ENCODE assay signal across 8 mouse cellular contexts in genomic region chr2:152332101-152332825, GRCm38 (mm10). TPM values are rescaled to one million over a fixed set of nuclear protein-coding genes. Genes with fewer than 3 reads are reported as not detected.
DNase-seq lines count a peak whose midpoint lies in the region; ATAC-seq and TF ChIP-seq lines count a peak whose summit lies in the region.

Gene Rbck1 (minus strand): TSS chr2:152332653.

- H3K4me1 ChIP-seq in MEL (ENCODE audit: control insufficient read depth in 1 of 2, insufficient read depth in 2 of 2, low read length in 2 of 2) = peaks cover 23 to 41% of the 10 kb centered on the region in 2 experiments
- peaks cover 15% of the 10 kb centered on the region for H3K4me1 ChIP-seq in lung, embryonic 16.5 days (replicated peaks; ENCODE audit: control insufficient read depth, insufficient read depth, low read length)

- TF ChIP-seq CTCF in MEL (IDR thresholded peaks at IDR 0.05 in 2 of 3, conservative IDR thresholded peaks at IDR 0.05 in 1 of 3; ENCODE audit: control insufficient read depth in 1 of 3, insufficient read depth in 1 of 3, low read depth in 2 of 3, low read length in 3 of 3, poor library complexity in 1 of 3, severe bottlenecking in 1 of 3) = peak in 1 of 3 experiments; percentile 28; a peak in 2 of 6 replicates

- no peaks in the 10 kb centered on the region for H3K27me3 ChIP-seq in MEL (ENCODE audit: control insufficient read depth in 1 of 2, insufficient read depth in 2 of 2, low read length in 2 of 2)
- no peaks in the 10 kb centered on the region for H3K27me3 ChIP-seq in lung, embryonic 16.5 days (ENCODE audit: control insufficient read depth, insufficient read depth, low read depth, low read length)

- WGBS in lung, embryonic 16.5 days = under 1% methylated on average over 54 of the region's 54 CpGs

- H3K79me2 ChIP-seq in MEL (ENCODE audit: control insufficient read depth, insufficient read depth, low read length, poor library complexity) = peaks cover 28% of the 10 kb centered on the region

- peak; percentile 93 for DNase-seq in MEL (ENCODE audit: low read depth, low spot score)
- DNase-seq in cerebellum, adult 18-20 months = peak; percentile 89
- peak; percentile 90 for DNase-seq in forelimb bud, embryonic 11.5 days (ENCODE audit: low read depth, low spot score)
- peak; percentile 73 for DNase-seq in layer of hippocampus, adult 9-10 months (ENCODE audit: low spot score)
- peak; percentile 73 for DNase-seq in ovary, postnatal 10 days (ENCODE audit: low spot score)
- peak; percentile 80 to 84 for DNase-seq in thymus, postnatal 10 days (ENCODE audit: low spot score in 2 of 2)

- TF ChIP-seq EP300 in MEL (IDR thresholded peaks at IDR 0.05; ENCODE audit: low read depth in 1 of 2, low read length in 2 of 2) = no peak

- peak; percentile 44 to 81; a peak in 3 of 4 replicates for TF ChIP-seq POLR2A in MEL (IDR thresholded peaks at IDR 0.05; ENCODE audit: control insufficient read depth in 1 of 2, insufficient read depth in 1 of 2, low read depth in 1 of 2, low read length in 2 of 2, poor library complexity in 1 of 2)

- peak within 1 kb of the TSS; percentile 77 for H3K4me2 ChIP-seq in lung, embryonic 16.5 days (ENCODE audit: low read depth, low read length)

- peak within 1 kb of the TSS; percentile 92 for H3K27ac ChIP-seq in MEL (ENCODE audit: control insufficient read depth, low read depth, low read length)
- peak within 1 kb of the TSS; percentile 97 for H3K27ac ChIP-seq in lung, embryonic 16.5 days (ENCODE audit: low read length)

- H3K9ac ChIP-seq in MEL (ENCODE audit: control insufficient read depth, low read depth, low read length, poor library complexity, severe bottlenecking) = peak within 1 kb of the TSS; percentile 96
- peak within 1 kb of the TSS; percentile 94 for H3K9ac ChIP-seq in lung, embryonic 16.5 days (ENCODE audit: low read length)

- peak within 1 kb of the TSS; percentile 96 to 98 for H3K4me3 ChIP-seq in MEL (ENCODE audit: control insufficient read depth in 1 of 2, insufficient read depth in 1 of 2, low read depth in 2 of 2, low read length in 2 of 2)
- peak within 1 kb of the TSS; percentile 86 for H3K4me3 ChIP-seq in lung, embryonic 16.5 days (ENCODE audit: low read length)

- peaks cover 0 to 38% of the 10 kb centered on the region in 2 experiments; a peak in 3 of 4 replicates for H3K36me3 ChIP-seq in MEL (ENCODE audit: control insufficient read depth in 1 of 2, insufficient read depth in 2 of 2, low read length in 2 of 2)
- peaks cover 3% of the 10 kb centered on the region; the same call in 1 of the 2 replicates for H3K36me3 ChIP-seq in lung, embryonic 16.5 days (ENCODE audit: control insufficient read depth, insufficient read depth, low read length)

- no peak for TF ChIP-seq RAD21 in MEL (IDR thresholded peaks at IDR 0.05; ENCODE audit: low read depth, low read length)

- H3K9me3 ChIP-seq in MEL (replicated peaks; ENCODE audit: insufficient read depth, low read length) = no peaks in the 10 kb centered on the region
- H3K9me3 ChIP-seq in lung, embryonic 16.5 days (ENCODE audit: control insufficient read depth, low read length) = no peaks in the 10 kb centered on the region

- ATAC-seq in hematopoietic stem cell, adult 5-6 weeks (replicated peaks in 1 of 2; ENCODE audit: insufficient read depth in 1 of 2, low FRiP score in 2 of 2, low TSS enrichment in 1 of 2, low read depth in 1 of 2, poor library complexity in 2 of 2, severe bottlenecking in 2 of 2) = peak; percentile 90
- ATAC-seq in lung, embryonic 16.5 days (ENCODE audit: low read depth) = peak; percentile 95

TF ChIP-seq in MEL, 35 proteins besides CTCF, POLR2A, EP300 and RAD21:
- TF ChIP-seq USF2 (IDR thresholded peaks at IDR 0.05; ENCODE audit: borderline replicate concordance in 1 of 2, insufficient read depth in 1 of 2, low read depth in 1 of 2, low read length in 2 of 2) (no peak), MXI1 (IDR thresholded peaks at IDR 0.05; ENCODE audit: low read depth, low read length) (peak; percentile 87), GATA1 (IDR thresholded peaks at IDR 0.05; ENCODE audit: low read depth, low read length) (no peak), RCOR1 (IDR thresholded peaks at IDR 0.05; ENCODE audit: low read depth, low read length) (peak; percentile 14), JUND (IDR thresholded peaks at IDR 0.05; ENCODE audit: low read depth, low read length) (no peak), MEF2A (IDR thresholded peaks at IDR 0.05; ENCODE audit: extremely low read depth, insufficient replicate concordance, low read depth, low read length, poor library complexity, severe bottlenecking) (0 out of 2 replicates have a peak, but pooled peaks have one; percentile 29), MYC (IDR thresholded peaks at IDR 0.05; ENCODE audit: low read depth, low read length) (peak; percentile 78), NRF1 (IDR thresholded peaks at IDR 0.05; ENCODE audit: insufficient read depth, low read depth, low read length, poor library complexity, severe bottlenecking) (peak; percentile 48), USF1 (IDR thresholded peaks at IDR 0.05; ENCODE audit: low read depth, low read length) (0 out of 2 replicates have a peak, but pooled peaks have one; percentile 4), CHD1 (IDR thresholded peaks at IDR 0.05; ENCODE audit: low read depth, low read length) (peak; percentile 59; the same call in 1 of the 2 replicates), TAL1 (IDR thresholded peaks at IDR 0.05; ENCODE audit: low read length) (no peak), CHD2 (IDR thresholded peaks at IDR 0.05; ENCODE audit: low read length) (no peak), ZNF384 (IDR thresholded peaks at IDR 0.05; ENCODE audit: low read depth, low read length) (no peak), GABPA (IDR thresholded peaks at IDR 0.05; ENCODE audit: low read depth, low read length) (no peak), HCFC1 (IDR thresholded peaks at IDR 0.05; ENCODE audit: low read depth, low read length) (peak; percentile 90), E2F4 (IDR thresholded peaks at IDR 0.05; ENCODE audit: borderline replicate concordance, low read depth, low read length) (peak; percentile 76; the same call in 1 of the 2 replicates), ETS1 (IDR thresholded peaks at IDR 0.05; ENCODE audit: low read depth, low read length) (peak; percentile 90), TBP (IDR thresholded peaks at IDR 0.05; ENCODE audit: low read depth, low read length) (peak; percentile 45; the same call in 1 of the 2 replicates), UBTF (IDR thresholded peaks at IDR 0.05; ENCODE audit: borderline replicate concordance, insufficient read depth, low read depth, low read length) (no peak), ZKSCAN1 (IDR thresholded peaks at IDR 0.05; ENCODE audit: low read depth, low read length) (no peak), SMC3 (IDR thresholded peaks at IDR 0.05; ENCODE audit: low read depth, low read length) (peak; percentile 2; the same call in 1 of the 2 replicates), ELF1 (IDR thresholded peaks at IDR 0.05; ENCODE audit: low read depth, low read length) (peak; percentile 98), BHLHE40 (IDR thresholded peaks at IDR 0.05; ENCODE audit: borderline replicate concordance, low read depth, low read length) (0 out of 2 replicates have a peak, but pooled peaks have one; percentile 8), ZC3H11A (IDR thresholded peaks at IDR 0.05; ENCODE audit: low read depth, low read length) (no peak), POLR2AphosphoS5 (IDR thresholded peaks at IDR 0.05; ENCODE audit: borderline replicate concordance, low read depth, low read length) (no peak), MAZ (IDR thresholded peaks at IDR 0.05; ENCODE audit: low read depth, low read length) (peak; percentile 67; the same call in 1 of the 2 replicates), MAX (IDR thresholded peaks at IDR 0.05; ENCODE audit: low read length) (peak; percentile 35; the same call in 1 of the 2 replicates), TCF12 (IDR thresholded peaks at IDR 0.05; ENCODE audit: low read depth, low read length) (peak; percentile 46), NELFE (IDR thresholded peaks at IDR 0.05; ENCODE audit: low read depth, low read length) (peak; percentile 86), KAT2A (conservative IDR thresholded peaks at IDR 0.05; ENCODE audit: low read depth, low read length) (peak; percentile 70), SIN3A (IDR thresholded peaks at IDR 0.05; ENCODE audit: low read length) (peak; percentile 97), ZMIZ1 (IDR thresholded peaks at IDR 0.05; ENCODE audit: low read depth, low read length) (peak; percentile 79), POLR2AphosphoS2 (IDR thresholded peaks at IDR 0.05; ENCODE audit: low read length) (no peak; the same call in 1 of the 2 replicates), MYB (IDR thresholded peaks at IDR 0.05; ENCODE audit: low read depth, low read length) (0 out of 2 replicates have a peak, but pooled peaks have one; percentile 21), MAFK (IDR thresholded peaks at IDR 0.05; ENCODE audit: borderline replicate concordance, low read depth, low read length) (no peak)
TF ChIP-seq in MEL: peak in this region for 22.

RNA-seq across cellular contexts. Expression of gene Rbck1, which starts in this region (rescaled TPM):
- 84.9 and 90.9 TPM in 2 replicates for total RNA-seq in MEL (2012; rRNA removed)
- 100 to 1,000 TPM in 1 of 2 experiments, 10 to 100 TPM in 1; 92.1 to 162 TPM for polyA plus RNA-seq in MEL (2012; ENCODE audit: insufficient read depth in 1 of 2, insufficient read length in 2 of 2, low read depth in 1 of 2, low replicate concordance in 2 of 2, missing spikeins in 1 of 2)
- 63.9 and 70.2 TPM in 2 replicates for total RNA-seq in hematopoietic stem cell, adult 5-6 weeks (2017)
- 88.1 and 92.0 TPM in 2 replicates for polyA plus RNA-seq in lung, embryonic 16.5 days (2015; fragmentation: Nextera tagmentation; extraction: Ambion mirVana)

Comparison
In these comparisons a context has a peak if more than half of its experiments do, and no peak if none do; other contexts are left out.
1. Peak in every context shown above with its lines: DNase-seq, ATAC-seq, H3K4me3 ChIP-seq and H3K27ac ChIP-seq.